Mouse (Mus musculus) heart, adult 2 months (tissue): ENCODE data around the gene Sorcs2.

Experiments used
- CTCF ChIP-seq: fragments of 200-600 bp; IDR thresholded peaks from 2 replicates; pipeline ENCODE4 v1.8.1; 2022; ENCODE audit warnings: antibody characterized with exemption, mild to moderate bottlenecking, moderate library complexity
- EP300 ChIP-seq: fragments of 200-500 bp; IDR thresholded peaks from 2 replicates; pipeline ENCODE4 v1.6.1; 2011; ENCODE audit warnings: low read depth, low read length, control low read depth; ENCODE audit not compliant: insufficient read depth
- POLR2A ChIP-seq: fragments of 200-500 bp; IDR thresholded peaks from 2 replicates; pipeline ENCODE4 v1.6.1; 2011; ENCODE audit warnings: mild to moderate bottlenecking, low read depth, low read length, control low read depth; ENCODE audit not compliant: insufficient read depth

- TF ChIP-seq POLR2A (no peak), EP300 (no peak), CTCF (no peak)
Observed at GRCm38 (mm10) chr5:36174569-36175115, 223.3 kb downstream of the Sorcs2 start.
